Mouse (Mus musculus) kidney, adult 2 months (tissue): ENCODE measurements at regions not wholly inside any gene's neighbourhood (a gene's known extent, or its start where the extent isn't known, plus 50 kb on each side); places are given as distances from the start of the nearest gene placed in this dataset.

Experiments used
- DNase-seq: peaks from one replicate; pipeline ENCODE4 v3.0.0; 2021
- H3K27ac ChIP-seq: fragments of 200-500 bp; 2 replicates; pipeline ENCODE4 v1.5.1; 2012; ENCODE audit warnings: low read depth, low read length, control low read depth, inconsistent platforms; ENCODE audit not compliant: insufficient read depth
- H3K27me3 ChIP-seq: fragments of 200-500 bp; replicated peaks from 2 replicates; pipeline ENCODE4 v1.6.1; 2012; ENCODE audit warnings: mild to moderate bottlenecking, moderate library complexity, low read length, inconsistent platforms; ENCODE audit not compliant: control insufficient read depth, insufficient read depth
- H3K36me3 ChIP-seq: fragments of 200-500 bp; 2 replicates; pipeline ENCODE4 v1.6.1; 2012; ENCODE audit warnings: mild to moderate bottlenecking, moderate library complexity, low read length, inconsistent platforms; ENCODE audit not compliant: control insufficient read depth, insufficient read depth
- H3K4me1 ChIP-seq: fragments of 200-500 bp; 2 replicates; pipeline ENCODE4 v1.6.1; 2011; ENCODE audit warnings: low read length; ENCODE audit not compliant: control insufficient read depth, insufficient read depth
- H3K4me3 ChIP-seq: fragments of 200-500 bp; 2 replicates; pipeline ENCODE4 v1.5.1; 2011; ENCODE audit warnings: mild to moderate bottlenecking, low read depth, low read length, control low read depth; ENCODE audit not compliant: insufficient read depth
- CTCF ChIP-seq: fragments of 200-500 bp; conservative IDR thresholded peaks from 2 replicates; pipeline ENCODE4 v1.5.1; 2011; ENCODE audit warnings: low read depth, mild to moderate bottlenecking, control low read depth, low read length, moderate library complexity, mixed read lengths; ENCODE audit not compliant: insufficient read depth, insufficient read length
- POLR2A ChIP-seq: fragments of 200-500 bp; IDR thresholded peaks from one replicate; pipeline ENCODE4 v1.6.1; 2011; ENCODE audit warnings: low read depth, low read length, control low read depth
- WGBS: fragments of 180-500 bp; shearing (Covaris S2); methylation state at CpG from one replicate; pipeline ENCODE4 v1.1.7; 2018; 5-methylcytosine and 5-hydroxymethylcytosine counted together

- 84% methylated on average over 10 of the region's 10 CpGs for WGBS
- H3K36me3 ChIP-seq = no peaks in the 10 kb centered on the region
- DNase-seq = no peak
- H3K27me3 ChIP-seq = no peaks in the 10 kb centered on the region
- no peak overlapping the region for H3K4me3 ChIP-seq
- TF ChIP-seq POLR2A = no peak
- TF ChIP-seq CTCF = no peak
- no peaks in the 10 kb centered on the region for H3K4me1 ChIP-seq
- H3K27ac ChIP-seq = no peak overlapping the region
These were observed 82.9 kb downstream of the Klf5 start for GRCm38 (mm10) chr14:99381262-99382017.

- no peak for TF ChIP-seq CTCF
- TF ChIP-seq POLR2A = no peak
- H3K36me3 ChIP-seq = no peaks in the 10 kb centered on the region
- no peaks in the 10 kb centered on the region for H3K4me1 ChIP-seq
- no peak overlapping the region for H3K27ac ChIP-seq
- H3K27me3 ChIP-seq = no peaks in the 10 kb centered on the region
- no peak overlapping the region for H3K4me3 ChIP-seq
- 83% methylated on average over 5 of the region's 5 CpGs for WGBS
- DNase-seq = no peak
These were observed 83.6 kb downstream of the Klf5 start for GRCm38 (mm10) chr14:99382051-99382450.

- H3K36me3 ChIP-seq = no peaks in the 10 kb centered on the region
- WGBS = 92% methylated on average over 6 of the region's 6 CpGs
- no peak overlapping the region for H3K27ac ChIP-seq
- no peaks in the 10 kb centered on the region for H3K27me3 ChIP-seq
- TF ChIP-seq CTCF (no peak), POLR2A (no peak)
- H3K4me3 ChIP-seq = no peak overlapping the region
- H3K4me1 ChIP-seq = no peaks in the 10 kb centered on the region
- DNase-seq = no peak
These were observed 84.7 kb downstream of the Klf5 start for GRCm38 (mm10) chr14:99383170-99383569.

- 92% methylated on average over 6 of the region's 6 CpGs for WGBS
- Histone ChIP-seq H3K4me1 (no peaks in the 10 kb centered on the region), H3K36me3 (no peaks in the 10 kb centered on the region), H3K27me3 (no peaks in the 10 kb centered on the region), H3K4me3 (no peak overlapping the region), H3K27ac (no peak overlapping the region)
- TF ChIP-seq CTCF (no peak), POLR2A (no peak)
- DNase-seq = no peak
These were observed 89.1 kb downstream of the Klf5 start for GRCm38 (mm10) chr14:99387581-99387980.

- Histone ChIP-seq H3K27ac (no peak overlapping the region), H3K27me3 (no peaks in the 10 kb centered on the region), H3K4me3 (no peak overlapping the region), H3K4me1 (peaks cover 12% of the 10 kb centered on the region; the same call in 1 of the 2 replicates), H3K36me3 (no peaks in the 10 kb centered on the region)
- no peak for DNase-seq
- TF ChIP-seq POLR2A (no peak), CTCF (no peak)
- 79% methylated on average over 5 of the region's 5 CpGs for WGBS
These were observed 90.8 kb downstream of the Klf5 start for GRCm38 (mm10) chr14:99389306-99389705.

- Histone ChIP-seq H3K27me3 (no peaks in the 10 kb centered on the region), H3K4me1 (peaks cover 12% of the 10 kb centered on the region; the same call in 1 of the 2 replicates), H3K36me3 (no peaks in the 10 kb centered on the region), H3K27ac (no peak overlapping the region), H3K4me3 (no peak overlapping the region)
- WGBS = 84% methylated on average over 7 of the region's 7 CpGs
- no peak for DNase-seq
- no peak for TF ChIP-seq CTCF
- no peak for TF ChIP-seq POLR2A
These were observed 93.2 kb downstream of the Klf5 start for GRCm38 (mm10) chr14:99391700-99392099.

GRCm38 (mm10) chr14:99392813-99393212 lies 94.3 kb downstream of the Klf5 start:
- H3K27me3 ChIP-seq = no peaks in the 10 kb centered on the region
- 0 out of 2 replicates have a peak overlapping the region, but pooled peaks have one; percentile 18 for H3K27ac ChIP-seq
- H3K36me3 ChIP-seq = no peaks in the 10 kb centered on the region
- 38% methylated on average over 2 of the region's 2 CpGs for WGBS
- no peak for TF ChIP-seq CTCF
- no peak for DNase-seq
- H3K4me1 ChIP-seq = peaks cover 12% of the 10 kb centered on the region; the same call in 1 of the 2 replicates
- H3K4me3 ChIP-seq = no peak overlapping the region
